In the genomic region with DNA sequence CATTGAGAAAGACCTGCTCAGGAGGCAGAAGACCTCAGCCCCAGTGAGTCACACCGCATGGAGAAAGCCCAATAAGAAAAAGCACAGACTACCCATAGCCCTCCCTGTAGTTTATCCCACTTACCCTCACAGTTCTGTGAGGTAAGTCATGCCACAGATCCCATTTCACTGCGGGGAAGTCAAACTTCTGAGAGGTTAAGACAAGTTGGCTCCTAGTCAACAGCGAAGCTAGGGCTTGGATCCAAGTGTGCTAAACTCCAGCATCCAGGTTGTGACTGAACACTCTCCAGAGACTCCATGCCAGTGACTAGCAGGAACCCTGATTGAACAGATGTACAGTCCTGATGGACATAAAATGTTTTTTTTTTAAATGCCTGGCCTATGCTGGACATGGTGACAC, we compare ENCODE assay signal across 24 mouse cellular contexts.
DNase-seq lines count a peak whose midpoint lies in the region; ATAC-seq and TF ChIP-seq lines count a peak whose summit lies in the region.
"Had no signal": no experiment of that assay in that cellular context is flagged by ENCODE, and none has a peak within 500 bp of the region (broad histone marks: within the 10 kb centered on the region; RNA-seq: fewer than 3 reads in every experiment).

No protein-coding gene starts in this region.

- no peak overlapping the region for H3K4me2 ChIP-seq in stomach, embryonic 16.5 days (ENCODE audit: low read depth, low read length)
- no peak overlapping the region for H3K4me2 ChIP-seq in stomach, postnatal 0 days (replicated peaks; ENCODE audit: low read depth)
- H3K4me2 ChIP-seq: embryonic facial prominence, embryonic 12.5 days; heart, embryonic 12.5 days; heart, embryonic 15.5 days; hindbrain, embryonic 13.5 days; intestine, embryonic 15.5 days had no signal

- H3K27me3 ChIP-seq in stomach, embryonic 16.5 days (ENCODE audit: control insufficient read depth, insufficient read depth, low read length) = no peaks in the 10 kb centered on the region
- no peaks in the 10 kb centered on the region for H3K27me3 ChIP-seq in stomach, postnatal 0 days (ENCODE audit: control insufficient read depth, insufficient read depth, low read length)
- H3K27me3 ChIP-seq: embryonic facial prominence, embryonic 12.5 days; hindbrain, embryonic 13.5 days; intestine, embryonic 15.5 days had no signal

- H3K36me3 ChIP-seq in stomach, embryonic 16.5 days (ENCODE audit: control insufficient read depth, insufficient read depth, low read length) = no peaks in the 10 kb centered on the region
- no peaks in the 10 kb centered on the region for H3K36me3 ChIP-seq in stomach, postnatal 0 days (ENCODE audit: control insufficient read depth, insufficient read depth, low read length)
- H3K36me3 ChIP-seq: embryonic facial prominence, embryonic 12.5 days; heart, embryonic 12.5 days; heart, embryonic 15.5 days; hindbrain, embryonic 10.5 days; hindbrain, embryonic 13.5 days; intestine, embryonic 15.5 days had no signal

- WGBS in stomach, embryonic 16.5 days = 75% methylated on average over 3 of the region's 3 CpGs
- WGBS in stomach, postnatal 0 days = 58% methylated on average over 3 of the region's 3 CpGs

- H3K9ac ChIP-seq in stomach, embryonic 16.5 days (ENCODE audit: low read length) = no peak overlapping the region
- H3K9ac ChIP-seq in stomach, postnatal 0 days (ENCODE audit: low read length) = no peak overlapping the region
- H3K9ac ChIP-seq: embryonic facial prominence, embryonic 12.5 days; forebrain, postnatal 0 days; heart, embryonic 12.5 days; heart, embryonic 15.5 days; hindbrain, embryonic 13.5 days; intestine, embryonic 15.5 days had no signal

- no peak overlapping the region for H3K27ac ChIP-seq in stomach, embryonic 16.5 days (ENCODE audit: low read length)
- H3K27ac ChIP-seq in stomach, postnatal 0 days (replicated peaks) = no peak overlapping the region
- H3K27ac ChIP-seq: embryonic facial prominence, embryonic 12.5 days; gastrocnemius, adult 2 months; heart, embryonic 15.5 days; hindbrain, embryonic 10.5 days; hindbrain, embryonic 13.5 days; intestine, embryonic 15.5 days had no signal

- no peak for TF ChIP-seq CTCF in stomach, postnatal 0 days (IDR thresholded peaks at IDR 0.05; ENCODE audit: low read depth)

- H3K4me3 ChIP-seq in stomach, embryonic 16.5 days (replicated peaks; ENCODE audit: low read length) = no peak overlapping the region
- H3K4me3 ChIP-seq in stomach, postnatal 0 days (ENCODE audit: low read depth, low read length) = no peak overlapping the region
- H3K4me3 ChIP-seq: embryonic facial prominence, embryonic 12.5 days; gastrocnemius, adult 2 months; heart, embryonic 12.5 days; heart, embryonic 15.5 days; hindbrain, embryonic 10.5 days; hindbrain, embryonic 13.5 days; intestine, embryonic 15.5 days had no signal

- no peak for TF ChIP-seq EP300 in stomach, postnatal 0 days (optimal IDR thresholded peaks at IDR 0.05)

- H3K9me3 ChIP-seq in stomach, embryonic 16.5 days (replicated peaks; ENCODE audit: control insufficient read depth, low read length) = no peaks in the 10 kb centered on the region
- no peaks in the 10 kb centered on the region for H3K9me3 ChIP-seq in stomach, postnatal 0 days (ENCODE audit: control insufficient read depth, low read length)
- H3K9me3 ChIP-seq: embryonic facial prominence, embryonic 12.5 days; heart, embryonic 12.5 days; heart, embryonic 15.5 days; hindbrain, embryonic 10.5 days; hindbrain, embryonic 13.5 days; intestine, embryonic 15.5 days had no signal

- ATAC-seq in stomach, embryonic 16.5 days (ENCODE audit: insufficient read depth, low FRiP score) = 0 out of 2 replicates have a peak, but pooled peaks have one; percentile 24
- ATAC-seq in stomach, postnatal 0 days (ENCODE audit: low FRiP score, low TSS enrichment) = no peak
- ATAC-seq: activated CD4-positive, CD25-positive, alpha-beta regulatory T cell, adult 4 months; CD4-positive, CD25-positive, alpha-beta regulatory T cell, adult 4 months; forebrain, embryonic 14.5 days; forebrain, postnatal 0 days; hindbrain, embryonic 16.5 days; intestine, embryonic 15.5 days had no signal

- peak; percentile 11 to 12 for DNase-seq in cerebellum, postnatal 14 days
- DNase-seq in cerebellum, adult 9-10 months = no peak
- no peak for DNase-seq in stomach, postnatal 0 days (ENCODE audit: low spot score)
- peak; percentile 36 for DNase-seq in fibroblast of lung, adult 2 months (ENCODE audit: low read depth)
- DNase-seq in heart, adult 11 months = no peak
- DNase-seq: cerebellum, adult 11 months; cerebellum, adult 2 months; forebrain, postnatal 0 days; gastrocnemius, adult 2 months; gastrocnemius, postnatal 14 days; heart, adult 18-20 months; heart, postnatal 36 days; kidney, adult 11 months had no signal

- peaks cover 7% of the 10 kb centered on the region; the same call in 1 of the 2 replicates for H3K4me1 ChIP-seq in stomach, embryonic 16.5 days (ENCODE audit: control insufficient read depth, insufficient read depth, low read length)
- H3K4me1 ChIP-seq in stomach, postnatal 0 days (replicated peaks; ENCODE audit: control insufficient read depth, insufficient read depth) = no peaks in the 10 kb centered on the region
- H3K4me1 ChIP-seq: embryonic facial prominence, embryonic 12.5 days; hindbrain, embryonic 13.5 days; intestine, embryonic 15.5 days had no signal

Comparison
In these comparisons a context has a peak if more than half of its experiments do, and no peak if none do; other contexts are left out.
1. DNase-seq: peak in cerebellum, postnatal 14 days (2 of 2) and fibroblast of lung, adult 2 months (single experiment); none in cerebellum, adult 9-10 months (single experiment), stomach, postnatal 0 days (single experiment) and heart, adult 11 months (single experiment).